ENCODE assay signal across 11 mouse cellular contexts in genomic region chr9:92597776-92598175, GRCm38 (mm10). TPM values are rescaled to one million over a fixed set of nuclear protein-coding genes. Genes with fewer than 3 reads are reported as not detected.
DNase-seq lines count a peak whose midpoint lies in the region; ATAC-seq lines count a peak whose summit lies in the region.
"Had no signal": no experiment of that assay in that cellular context is flagged by ENCODE, and none has a peak within 500 bp of the region (broad histone marks: within the 10 kb centered on the region; RNA-seq: fewer than 3 reads in every experiment).

No protein-coding gene starts in this region.

- no peak overlapping the region for H3K27ac ChIP-seq in heart, embryonic 10.5 days
- H3K27ac ChIP-seq in embryonic facial prominence, embryonic 10.5 days (replicated peaks): no peak overlapping the region
- H3K27ac ChIP-seq in hindbrain, embryonic 16.5 days (ENCODE audit: low read depth, low read length): no peak overlapping the region
- H3K27ac ChIP-seq: forebrain, embryonic 15.5 days had no signal

- H3K4me2 ChIP-seq in hindbrain, embryonic 16.5 days (ENCODE audit: low read length): no peak overlapping the region
- H3K4me2 ChIP-seq: forebrain, embryonic 15.5 days had no signal

- no peaks in the 10 kb centered on the region for H3K9me3 ChIP-seq in heart, embryonic 10.5 days
- no peaks in the 10 kb centered on the region for H3K9me3 ChIP-seq in embryonic facial prominence, embryonic 10.5 days
- H3K9me3 ChIP-seq in hindbrain, embryonic 16.5 days (ENCODE audit: control insufficient read depth, low read length): no peaks in the 10 kb centered on the region
- H3K9me3 ChIP-seq: forebrain, embryonic 15.5 days had no signal

- DNase-seq in heart, adult 11 months: peak; percentile 86
- DNase-seq in heart, embryonic 10.5 days (ENCODE audit: low spot score): no peak
- peak; percentile 34 for DNase-seq in ZHBTc4 (ENCODE audit: low read depth, low spot score)
- peak; percentile 31 for DNase-seq in embryonic facial prominence, embryonic 10.5 days (ENCODE audit: low spot score)
- peak; percentile 6 to 32 for DNase-seq in kidney, postnatal 36 days
- DNase-seq in right cerebral cortex, adult 2 months (ENCODE audit: low spot score in 2 of 2): no peak
- DNase-seq: cerebellum, postnatal 10 days; thymus, adult 18-20 months had no signal

- ATAC-seq in hindbrain, embryonic 16.5 days: no peak
- ATAC-seq in erythroid progenitor cell, adult 5-6 weeks (replicated peaks; ENCODE audit: low FRiP score, poor library complexity, severe bottlenecking): no peak
- ATAC-seq: forebrain, embryonic 15.5 days had no signal

- no peaks in the 10 kb centered on the region for H3K27me3 ChIP-seq in heart, embryonic 10.5 days (ENCODE audit: insufficient read depth, poor library complexity, severe bottlenecking)
- no peaks in the 10 kb centered on the region for H3K27me3 ChIP-seq in embryonic facial prominence, embryonic 10.5 days (replicated peaks; ENCODE audit: low read depth, poor library complexity, severe bottlenecking)
- H3K27me3 ChIP-seq in hindbrain, embryonic 16.5 days (replicated peaks; ENCODE audit: control insufficient read depth, insufficient read depth, low read length): no peaks in the 10 kb centered on the region
- H3K27me3 ChIP-seq: forebrain, embryonic 15.5 days had no signal

- H3K9ac ChIP-seq in hindbrain, embryonic 16.5 days (ENCODE audit: low read depth, low read length): no peak overlapping the region
- H3K9ac ChIP-seq: forebrain, embryonic 15.5 days had no signal

- no peak overlapping the region for H3K4me3 ChIP-seq in heart, embryonic 10.5 days
- H3K4me3 ChIP-seq in embryonic facial prominence, embryonic 10.5 days: no peak overlapping the region
- no peak overlapping the region for H3K4me3 ChIP-seq in hindbrain, embryonic 16.5 days (ENCODE audit: low read length)
- H3K4me3 ChIP-seq: forebrain, embryonic 15.5 days had no signal

- no peaks in the 10 kb centered on the region for H3K4me1 ChIP-seq in heart, embryonic 10.5 days
- H3K4me1 ChIP-seq in embryonic facial prominence, embryonic 10.5 days: 0 out of 2 replicates have a peak, but pooled peaks cover 2% of the 10 kb centered on the region
- H3K4me1 ChIP-seq in hindbrain, embryonic 16.5 days (ENCODE audit: control insufficient read depth, insufficient read depth, low read depth, low read length): no peaks in the 10 kb centered on the region
- H3K4me1 ChIP-seq: forebrain, embryonic 15.5 days had no signal

- 60% methylated on average over 11 of the region's 11 CpGs for WGBS in heart, embryonic 10.5 days
- 58% methylated on average over 11 of the region's 11 CpGs for WGBS in embryonic facial prominence, embryonic 10.5 days
- WGBS in hindbrain, embryonic 16.5 days: 69% methylated on average over 11 of the region's 11 CpGs

- peaks cover 5% of the 10 kb centered on the region for H3K36me3 ChIP-seq in heart, embryonic 10.5 days
- H3K36me3 ChIP-seq in embryonic facial prominence, embryonic 10.5 days (replicated peaks): peaks cover 38% of the 10 kb centered on the region
- H3K36me3 ChIP-seq in hindbrain, embryonic 16.5 days (ENCODE audit: control insufficient read depth, insufficient read depth, low read length): no peaks in the 10 kb centered on the region
- H3K36me3 ChIP-seq: forebrain, embryonic 15.5 days had no signal

RNA-seq across cellular contexts. Expression of gene Plod2, which starts 55.8 kb away (rescaled TPM):
- polyA plus RNA-seq in heart, embryonic 10.5 days (2016; fragmentation: Nextera tagmentation; extraction: Ambion mirVana): 29.5 and 39.5 TPM in 2 replicates
- 29.8 and 29.9 TPM in 2 replicates for polyA plus RNA-seq in embryonic facial prominence, embryonic 10.5 days (2016; fragmentation: Nextera tagmentation; extraction: Ambion mirVana)
- 11.8 and 13.9 TPM in 2 replicates for polyA plus RNA-seq in hindbrain, embryonic 16.5 days (2015; fragmentation: Nextera tagmentation; extraction: Ambion mirVana)
- not detected in 2 replicates for total RNA-seq in erythroid progenitor cell, adult 5-6 weeks (2015; ENCODE audit: low replicate concordance)
- 0.13 TPM in 1 of 2 replicates, not detected in the other for total RNA-seq in erythroid progenitor cell, adult 5-6 weeks (2017; ENCODE audit: low replicate concordance)

Comparison
In these comparisons a context has a peak if more than half of its experiments do, and no peak if none do; other contexts are left out.
1. DNase-seq: peak in heart, adult 11 months (single experiment), ZHBTc4 (single experiment), embryonic facial prominence, embryonic 10.5 days (single experiment) and kidney, postnatal 36 days (2 of 2); none in heart, embryonic 10.5 days (single experiment) and right cerebral cortex, adult 2 months (0 of 2).